Mouse (Mus musculus): ENCODE measurements around the gene Asna1. TPM values are rescaled to one million over a fixed set of nuclear protein-coding genes. Genes with fewer than 3 reads are reported as not detected.
A peak's percentile ranks its signal among the peaks of the same experiment; 100 is the strongest.

Gene Asna1
- total RNA-seq, 4 experiments from 2014 or later: 118 to 124 (median 122) TPM

- DNase-seq (ENCODE audit: low spot score in 2 of 2): peak; percentile 96 to 98
These were observed 34.7 kb downstream of the Asna1 start, which contains the start of gene Hook2 for GRCm38 (mm10) chr8:84990349-84990748. Hook2 (plus strand) TSS chr8:84990603.

GRCm38 (mm10) chr8:84989810-84990209 is 35.3 kb downstream of the Asna1 start:
- peak; percentile 83 to 87 for DNase-seq (ENCODE audit: low spot score in 2 of 2)

GRCm38 (mm10) chr8:84989311-84989731 is 35.8 kb downstream of the Asna1 start:
- no peak for DNase-seq (ENCODE audit: low spot score in 2 of 2)

- no peak for DNase-seq (ENCODE audit: low spot score in 2 of 2)
These were observed 37.2 kb downstream of the Asna1 start for GRCm38 (mm10) chr8:84987903-84988302.

- DNase-seq (ENCODE audit: low spot score in 2 of 2): no peak
These were observed 37.7 kb downstream of the Asna1 start for GRCm38 (mm10) chr8:84987388-84987787.

- peak in 1 of 2 experiments; percentile 24 for DNase-seq (ENCODE audit: low spot score in 2 of 2)
These were observed 38.6 kb downstream of the Asna1 start for GRCm38 (mm10) chr8:84986379-84986945.

- peak; percentile 93 to 94 for DNase-seq (ENCODE audit: low spot score in 2 of 2)
These were observed 39.2 kb downstream of the Asna1 start for GRCm38 (mm10) chr8:84985684-84986378.

GRCm38 (mm10) chr8:84985049-84985683 is 39.9 kb downstream of the Asna1 start:
- no peak for DNase-seq (ENCODE audit: low spot score in 2 of 2)

GRCm38 (mm10) chr8:84984294-84985048 is 40.6 kb downstream of the Asna1 start:
- DNase-seq (ENCODE audit: low spot score in 2 of 2): no peak

GRCm38 (mm10) chr8:84982499-84983011 is 42.5 kb downstream of the Asna1 start:
- DNase-seq (ENCODE audit: low spot score in 2 of 2): no peak

GRCm38 (mm10) chr8:84981644-84982498 is 43.2 kb downstream of the Asna1 start:
- peak in 1 of 2 experiments; percentile 1 for DNase-seq (ENCODE audit: low spot score in 2 of 2)

- peak in 1 of 2 experiments; percentile 57 for DNase-seq (ENCODE audit: low spot score in 2 of 2)
These were observed 44.3 kb downstream of the Asna1 start for GRCm38 (mm10) chr8:84980622-84981358.

- DNase-seq (ENCODE audit: low spot score in 2 of 2): peak; percentile 93
These were observed 45.3 kb downstream of the Asna1 start for GRCm38 (mm10) chr8:84979599-84980421.

GRCm38 (mm10) chr8:84978248-84978940 is 46.7 kb downstream of the Asna1 start, which contains the start of gene Junb:
Junb (minus strand) TSS chr8:84978718.
- peak; percentile 96 to 97 for DNase-seq (ENCODE audit: low spot score in 2 of 2)

GRCm38 (mm10) chr8:84977435-84978247 is 47.4 kb downstream of the Asna1 start:
- peak; percentile 56 to 61 for DNase-seq (ENCODE audit: low spot score in 2 of 2)

GRCm38 (mm10) chr8:84976763-84977434 is 48.2 kb downstream of the Asna1 start:
- no peak for DNase-seq (ENCODE audit: low spot score in 2 of 2)
